In the genomic region with DNA sequence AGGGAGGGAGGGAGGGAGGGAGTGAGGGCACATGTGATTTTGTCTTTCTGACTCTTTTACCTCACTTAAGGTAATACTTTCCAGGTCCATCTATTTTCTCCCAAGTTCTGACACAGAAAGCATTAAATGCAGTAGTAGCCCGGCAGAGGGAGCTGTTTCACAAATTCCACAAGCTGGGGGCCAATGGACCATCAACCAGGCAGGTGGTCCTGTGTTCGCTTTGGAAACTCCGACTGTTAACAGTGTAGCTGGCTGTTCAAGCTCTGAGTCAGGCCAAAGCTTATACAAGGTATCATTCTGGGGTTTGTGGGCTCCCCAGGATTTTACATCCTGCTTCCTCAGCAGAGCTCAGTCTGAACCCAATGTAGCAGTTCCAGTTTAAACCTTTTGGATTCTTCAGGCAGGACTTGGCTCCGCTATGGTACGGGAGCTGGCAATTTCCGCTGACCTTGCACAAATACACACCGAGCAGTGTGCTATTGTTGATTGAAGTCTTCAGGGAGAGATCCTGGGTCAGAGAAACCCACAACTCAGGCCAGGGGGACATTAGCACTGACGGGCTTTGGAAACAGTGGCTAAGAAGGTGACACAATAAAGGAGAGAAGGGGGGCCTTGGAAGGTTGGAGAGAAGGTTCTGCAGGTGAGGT, we compare ENCODE assay signal across 9 mouse cellular contexts.
DNase-seq lines count a peak whose midpoint lies in the region; ATAC-seq lines count a peak whose summit lies in the region.
"Had no signal": no experiment of that assay in that cellular context is flagged by ENCODE, and none has a peak within 500 bp of the region (broad histone marks: within the 10 kb centered on the region; RNA-seq: fewer than 3 reads in every experiment).

No protein-coding gene starts in this region.

- no peak overlapping the region for H3K4me2 ChIP-seq in kidney, embryonic 16.5 days (replicated peaks; ENCODE audit: low read depth, low read length)
- H3K4me2 ChIP-seq in limb, embryonic 13.5 days (replicated peaks), result no peak overlapping the region
- H3K4me2 ChIP-seq: embryonic facial prominence, embryonic 15.5 days had no signal

- H3K4me1 ChIP-seq in kidney, embryonic 16.5 days (ENCODE audit: insufficient read depth, low read length), result peaks cover 32% of the 10 kb centered on the region
- H3K4me1 ChIP-seq in limb, embryonic 13.5 days, result peaks cover 38% of the 10 kb centered on the region

- H3K9me3 ChIP-seq in kidney, embryonic 16.5 days (ENCODE audit: low read length), result peaks cover 3% of the 10 kb centered on the region; the same call in 1 of the 2 replicates
- no peaks in the 10 kb centered on the region for H3K9me3 ChIP-seq in limb, embryonic 13.5 days
- H3K9me3 ChIP-seq: embryonic facial prominence, embryonic 15.5 days had no signal

- no peak overlapping the region for H3K4me3 ChIP-seq in kidney, embryonic 16.5 days (ENCODE audit: low read length)
- no peak overlapping the region for H3K4me3 ChIP-seq in limb, embryonic 13.5 days
- H3K4me3 ChIP-seq: embryonic facial prominence, embryonic 15.5 days had no signal

- no peak overlapping the region for H3K9ac ChIP-seq in kidney, embryonic 16.5 days (replicated peaks; ENCODE audit: low read length)
- H3K9ac ChIP-seq in limb, embryonic 13.5 days, result no peak overlapping the region
- H3K9ac ChIP-seq: embryonic facial prominence, embryonic 15.5 days had no signal

- no peak overlapping the region for H3K27ac ChIP-seq in kidney, embryonic 16.5 days (ENCODE audit: low read length)
- H3K27ac ChIP-seq in limb, embryonic 13.5 days, result no peak overlapping the region; the same call in 1 of the 2 replicates
- H3K27ac ChIP-seq: embryonic facial prominence, embryonic 15.5 days had no signal

- ATAC-seq in kidney, embryonic 16.5 days (ENCODE audit: low FRiP score, low TSS enrichment), result no peak
- peak; percentile 66; the same call in 1 of the 2 replicates for ATAC-seq in limb, embryonic 13.5 days (ENCODE audit: low FRiP score, low read depth)
- no peak for ATAC-seq in megakaryocyte, adult 5-6 weeks (ENCODE audit: poor library complexity, severe bottlenecking)

- intact Hi-C loops in heart, postnatal 14 days (cut with DNase I), result loop anchor here (2.0 to 10.0 kb wide), 3 partner anchors 346 to 482 kb away; no protein-coding TSS in a partner anchor

- H3K36me3 ChIP-seq in kidney, embryonic 16.5 days (ENCODE audit: insufficient read depth, low read length), result no peaks in the 10 kb centered on the region
- no peaks in the 10 kb centered on the region for H3K36me3 ChIP-seq in limb, embryonic 13.5 days
- H3K36me3 ChIP-seq: embryonic facial prominence, embryonic 15.5 days had no signal

- H3K27me3 ChIP-seq in kidney, embryonic 16.5 days (ENCODE audit: insufficient read depth, low read length), result 0 out of 2 replicates have a peak, but pooled peaks cover under 1% of the 10 kb centered on the region
- no peaks in the 10 kb centered on the region for H3K27me3 ChIP-seq in limb, embryonic 13.5 days
- H3K27me3 ChIP-seq: embryonic facial prominence, embryonic 15.5 days had no signal

- DNase-seq in kidney, adult 18-20 months, result peak; percentile 56
- DNase-seq in NIH3T3 (ENCODE audit: low read depth), result peak; percentile 83
- DNase-seq in embryo, embryonic 10.5 days (ENCODE audit: low spot score), result peak; percentile 93
- DNase-seq in heart, postnatal 14 days, result peak; percentile 55 to 68
- DNase-seq in right cerebral cortex, adult 2 months (ENCODE audit: low spot score in 2 of 2), result peak; percentile 51 to 55

- WGBS in kidney, embryonic 16.5 days, result 41% methylated on average over 8 of the region's 8 CpGs
- WGBS in limb, embryonic 13.5 days, result 42% methylated on average over 8 of the region's 8 CpGs
